In the genomic region with DNA sequence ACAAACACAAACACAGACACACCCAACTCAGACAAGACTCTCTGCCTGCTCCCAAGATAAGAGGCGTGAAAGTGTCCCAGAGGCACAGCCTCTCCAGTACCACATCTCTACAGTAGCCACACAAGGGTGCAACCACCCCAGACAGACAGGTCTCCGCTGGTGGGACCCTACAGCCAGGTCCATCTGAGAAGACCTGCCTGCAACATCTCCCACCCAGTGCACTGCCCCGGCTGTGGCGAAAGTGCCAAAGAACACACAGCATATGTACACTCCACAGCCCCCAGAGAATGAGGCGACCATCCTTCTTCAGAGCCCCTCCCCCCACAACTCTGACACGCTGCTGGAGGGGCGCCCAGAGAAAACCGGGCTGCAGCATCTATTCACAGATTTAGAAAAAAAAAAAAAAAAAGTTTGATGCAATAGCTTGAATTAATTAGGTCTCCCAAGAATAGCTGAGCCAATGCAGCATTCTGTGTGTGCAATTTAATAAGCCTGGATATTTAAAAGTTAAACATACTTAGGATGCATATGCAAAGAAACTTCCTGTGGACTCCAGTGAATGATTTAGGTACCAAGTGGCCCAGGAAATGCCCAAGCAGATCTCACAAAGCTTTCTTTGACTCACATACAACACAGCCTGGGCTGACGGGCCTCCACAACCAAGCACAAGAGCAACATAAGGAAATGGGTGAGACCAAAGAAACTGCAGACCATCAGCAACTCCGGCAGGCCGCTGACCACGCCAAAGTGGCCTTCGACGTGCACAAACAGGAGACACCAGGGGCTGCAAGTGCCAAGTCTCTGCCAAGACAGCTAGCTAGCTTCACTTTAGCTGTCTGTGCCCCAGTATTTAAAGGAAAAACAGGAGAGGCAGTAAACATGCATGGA, we compare ENCODE assay signal across 8 mouse cellular contexts. TPM values are rescaled to one million over a fixed set of nuclear protein-coding genes. Genes with fewer than 3 reads are reported as not detected.
DNase-seq lines count a peak whose midpoint lies in the region; ATAC-seq and TF ChIP-seq lines count a peak whose summit lies in the region.

No protein-coding gene starts in this region.

- no peaks in the 10 kb centered on the region for H3K27me3 ChIP-seq in forebrain, embryonic 16.5 days (replicated peaks; ENCODE audit: control insufficient read depth, insufficient read depth, low read length)
- H3K27me3 ChIP-seq in limb, embryonic 14.5 days (ENCODE audit: control insufficient read depth, insufficient read depth, low read length) = no peaks in the 10 kb centered on the region

- H3K4me3 ChIP-seq in forebrain, embryonic 16.5 days (replicated peaks; ENCODE audit: low read length) = peak overlapping the region; percentile 81
- peak overlapping the region; percentile 90 for H3K4me3 ChIP-seq in limb, embryonic 14.5 days (replicated peaks; ENCODE audit: low read length)

- no peaks in the 10 kb centered on the region for H3K9me3 ChIP-seq in forebrain, embryonic 16.5 days (ENCODE audit: control insufficient read depth, low read length)
- no peaks in the 10 kb centered on the region for H3K9me3 ChIP-seq in limb, embryonic 14.5 days (ENCODE audit: control insufficient read depth, low read length)

- peak overlapping the region; percentile 91 for H3K9ac ChIP-seq in forebrain, embryonic 16.5 days (replicated peaks; ENCODE audit: low read depth, low read length)
- H3K9ac ChIP-seq in limb, embryonic 14.5 days (ENCODE audit: low read depth, low read length, severe bottlenecking) = peak overlapping the region; percentile 94

- WGBS in forebrain, embryonic 16.5 days = 2% methylated on average over 14 of the region's 14 CpGs
- WGBS in limb, embryonic 14.5 days = 6% methylated on average over 14 of the region's 14 CpGs

- no peak for TF ChIP-seq POLR2A in limb, embryonic 14.5 days (IDR thresholded peaks at IDR 0.05; ENCODE audit: borderline replicate concordance, extremely low read depth, insufficient read depth, insufficient read length)

- H3K36me3 ChIP-seq in forebrain, embryonic 16.5 days (ENCODE audit: control insufficient read depth, insufficient read depth) = no peaks in the 10 kb centered on the region
- peaks cover 26% of the 10 kb centered on the region for H3K36me3 ChIP-seq in limb, embryonic 14.5 days (ENCODE audit: control insufficient read depth, insufficient read depth, low read length)

- peaks cover 59% of the 10 kb centered on the region for H3K4me1 ChIP-seq in forebrain, embryonic 16.5 days (replicated peaks; ENCODE audit: control insufficient read depth, insufficient read depth, low read length)
- H3K4me1 ChIP-seq in limb, embryonic 14.5 days (ENCODE audit: control insufficient read depth, insufficient read depth, low read length) = peaks cover 53% of the 10 kb centered on the region

- H3K4me2 ChIP-seq in forebrain, embryonic 16.5 days (ENCODE audit: low read length) = peak overlapping the region; percentile 97
- peak overlapping the region; percentile 98 for H3K4me2 ChIP-seq in limb, embryonic 14.5 days (replicated peaks; ENCODE audit: low read depth, low read length, severe bottlenecking)

- peak overlapping the region; percentile 11 for H3K27ac ChIP-seq in forebrain, embryonic 16.5 days (ENCODE audit: low read length)
- H3K27ac ChIP-seq in limb, embryonic 14.5 days (replicated peaks; ENCODE audit: low read depth, low read length) = no peak overlapping the region; the same call in 1 of the 2 replicates

- DNase-seq in cerebellum, postnatal 10 days = peak; percentile 78 to 79
- DNase-seq in cerebellum, adult 9-10 months = no peak
- peak; percentile 36 for DNase-seq in ovary, postnatal 36 days (ENCODE audit: low spot score)
- DNase-seq in ovary, postnatal 14 days (ENCODE audit: low spot score) = no peak
- DNase-seq in limb, embryonic 14.5 days (ENCODE audit: low spot score) = no peak
- peak; percentile 47 for DNase-seq in retina, postnatal 1 day
- DNase-seq in right cerebral cortex, adult 2 months (ENCODE audit: low spot score in 2 of 2) = no peak

- no peak for ATAC-seq in forebrain, embryonic 16.5 days
- no peak for ATAC-seq in limb, embryonic 14.5 days (ENCODE audit: low FRiP score, low read depth)

RNA-seq across cellular contexts. Expression of a gene that starts 1.9 kb away (rescaled TPM):
- 15.8 and 16.0 TPM in 2 replicates for polyA plus RNA-seq in forebrain, embryonic 16.5 days (2015; fragmentation: Nextera tagmentation; extraction: Ambion mirVana)
- polyA plus RNA-seq in limb, embryonic 14.5 days (2012; rRNA removed) = 88.7 and 109 TPM in 2 replicates
- polyA plus RNA-seq in limb, embryonic 14.5 days (2014; fragmentation: Nextera tagmentation; extraction: Ambion mirVana) = 44.0 and 47.5 TPM in 2 replicates

RNA-seq across cellular contexts. Expression of a gene that starts 29.1 kb away (rescaled TPM):
- polyA plus RNA-seq in forebrain, embryonic 16.5 days (2015; fragmentation: Nextera tagmentation; extraction: Ambion mirVana) = 79.4 and 84.0 TPM in 2 replicates
- 64.6 and 85.1 TPM in 2 replicates for polyA plus RNA-seq in limb, embryonic 14.5 days (2012; rRNA removed)
- polyA plus RNA-seq in limb, embryonic 14.5 days (2014; fragmentation: Nextera tagmentation; extraction: Ambion mirVana) = 72.5 and 84.8 TPM in 2 replicates

Comparison
In these comparisons a context has a peak if more than half of its experiments do, and no peak if none do; other contexts are left out.
1. DNase-seq: peak in cerebellum, postnatal 10 days (2 of 2), ovary, postnatal 36 days (single experiment) and retina, postnatal 1 day (single experiment); none in cerebellum, adult 9-10 months (single experiment), ovary, postnatal 14 days (single experiment), limb, embryonic 14.5 days (single experiment) and right cerebral cortex, adult 2 months (0 of 2).